Mouse (Mus musculus) lung, postnatal 0 days (tissue): ENCODE results near the gene Lef1.

Source experiments
- CTCF ChIP-seq: IDR thresholded peaks from 2 replicates; pipeline ENCODE4 v1.5.1; 2016; ENCODE audit warnings: antibody characterized with exemption, mild to moderate bottlenecking
- EP300 ChIP-seq: IDR thresholded peaks from 2 replicates; pipeline ENCODE4 v1.6.1; 2016; ENCODE audit warnings: antibody characterized with exemption, mild to moderate bottlenecking, control low read depth

DNA sequence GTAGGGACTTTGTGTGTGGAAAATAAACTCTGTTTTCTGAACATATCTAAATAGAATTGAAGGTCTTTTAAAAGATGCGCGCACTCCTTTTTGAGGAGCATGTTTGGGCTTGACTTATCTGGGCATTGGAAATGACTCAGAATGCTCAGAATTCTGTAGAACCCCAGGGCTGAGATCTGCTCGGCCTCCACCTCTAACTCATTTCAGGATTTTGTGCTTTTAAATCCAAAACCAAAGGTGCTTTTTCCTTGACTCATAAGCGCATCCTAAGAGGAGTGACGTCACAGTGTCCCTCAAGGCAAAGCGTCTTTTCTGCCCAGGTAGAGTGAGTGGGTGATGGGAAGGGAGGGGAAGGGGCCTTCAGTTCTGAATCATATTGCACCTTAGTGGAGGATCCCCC is 58.9 kb downstream of the Lef1 start:
- TF ChIP-seq CTCF, result no peak
- TF ChIP-seq EP300, result no peak
